Mouse (Mus musculus) G1E-ER4 (cell line): ENCODE results near the gene Napb. TPM values are rescaled to one million over a fixed set of nuclear protein-coding genes. Genes with fewer than 3 reads are reported as not detected.
"Not testable (repeated sequence)": the region's sequence is repeated elsewhere in the genome, so short reads cannot be mapped to it uniquely, and the experiment has no call there.

Experiments used
- GATA1 ChIP-seq: IDR thresholded peaks from one replicate; pipeline ENCODE4 v1.8.0; 2012; ENCODE audit warnings: low read length, inconsistent platforms
- polyA plus RNA-seq: library from polyadenylated mRNA; stranded (reverse); fragments of >175 nt; gene quantifications from 2 replicates; pipeline ENCODE4 v1.2.3, GENCODE M21; 2012

Napb gene
- polyA plus RNA-seq = not detected in 2 replicates

GRCm38 (mm10) chr2:148732327-148733000 lies at the start of gene Napb:
Gene Napb (minus strand): TSS chr2:148732467.
- TF ChIP-seq GATA1 = no peak

- no peak for TF ChIP-seq GATA1
Observed at GRCm38 (mm10) chr2:148781709-148782108, 49.4 kb upstream of the Napb start, which contains the start of gene 8030411F24Rik. Gene 8030411F24Rik (plus strand): TSS chr2:148782009.

DNA sequence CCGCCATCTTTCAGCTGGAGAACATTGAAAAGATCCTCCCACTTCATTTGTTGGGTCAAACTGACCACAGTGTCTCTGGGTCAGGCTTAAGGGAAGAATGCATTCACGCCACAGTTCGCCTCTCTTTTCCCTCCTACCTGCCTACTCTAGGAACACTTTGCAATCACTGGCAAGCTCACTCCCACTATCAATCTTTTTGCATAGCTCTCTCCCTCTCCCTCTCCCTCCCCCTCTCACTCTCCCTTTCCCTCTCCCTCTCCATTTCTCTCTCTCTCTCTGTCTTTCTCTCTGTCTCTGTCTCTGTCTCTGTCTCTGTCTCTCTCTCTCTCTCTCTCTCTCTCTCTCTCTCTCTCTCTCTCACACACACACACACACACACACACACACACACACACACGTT lies 39.1 kb upstream of the Napb start, which contains the start of gene Cst11:
Gene Cst11 (minus strand): TSS at position 101 of the 400 bp plus-strand sequence.
- not testable (repeated sequence) for TF ChIP-seq GATA1

DNA sequence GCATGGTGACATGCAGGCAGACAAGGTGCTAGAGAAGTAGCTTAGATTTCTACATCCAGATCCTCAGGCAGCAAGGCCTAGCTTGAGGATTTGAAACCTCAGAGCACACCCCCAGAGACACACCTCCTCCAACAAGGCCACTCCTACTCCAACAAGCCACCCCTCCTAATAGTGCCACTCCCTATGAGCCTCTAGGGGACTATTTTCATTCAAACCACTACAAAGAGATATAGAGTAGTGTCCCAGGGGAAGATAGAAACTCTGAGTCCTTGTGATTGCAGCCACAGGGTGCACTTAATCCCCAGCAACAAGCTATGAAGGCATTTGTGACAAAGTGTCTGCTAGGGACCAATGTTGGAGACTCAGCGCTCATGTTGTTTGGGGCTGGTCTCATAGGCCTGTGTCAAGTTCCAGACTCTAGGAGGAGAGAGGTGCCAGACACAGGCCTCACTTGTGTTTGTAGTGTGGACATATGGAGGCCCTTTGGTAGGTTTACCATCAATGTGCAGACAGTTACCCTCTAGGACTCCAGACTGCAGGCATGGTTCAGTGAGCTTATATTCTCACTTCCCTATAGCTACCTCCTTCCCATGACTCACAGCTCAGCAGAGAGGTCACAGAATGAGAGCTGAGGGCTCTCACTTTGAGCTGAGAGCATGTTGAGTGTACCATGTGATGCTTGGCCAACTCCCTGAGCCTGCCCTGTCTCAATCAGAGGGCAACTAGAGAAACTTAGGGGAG lies 31.6 kb upstream of the Napb start:
- TF ChIP-seq GATA1 = no peak

- no peak for TF ChIP-seq GATA1
Observed at GRCm38 (mm10) chr2:148754310-148754846, 22.1 kb upstream of the Napb start.

- no peak for TF ChIP-seq GATA1
Observed at GRCm38 (mm10) chr2:148751893-148752813, 19.9 kb upstream of the Napb start.

DNA sequence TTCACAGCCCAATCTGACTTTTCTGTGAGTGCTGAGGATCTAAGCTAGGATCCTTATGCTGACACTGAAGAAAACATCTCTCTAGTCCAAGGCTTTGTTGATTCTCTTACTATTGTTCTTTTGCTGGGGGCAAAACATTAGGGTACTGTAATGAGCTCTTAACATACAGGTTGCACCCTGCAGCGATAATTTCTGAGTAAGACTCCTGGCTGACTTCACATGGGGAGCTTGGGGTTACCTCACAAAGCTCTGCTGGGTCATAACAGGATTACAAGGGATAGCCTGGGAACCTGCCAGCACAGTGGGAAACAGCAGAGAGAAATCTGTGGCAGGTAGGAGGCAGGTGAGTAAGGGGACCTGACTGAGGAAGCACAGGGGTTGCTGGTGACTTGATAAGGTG lies 17.8 kb upstream of the Napb start, which contains the start of gene Cstl1:
Gene Cstl1 (plus strand): TSS at position 301 of the 400 bp plus-strand sequence.
- TF ChIP-seq GATA1 = no peak

- TF ChIP-seq GATA1 = no peak
Observed at GRCm38 (mm10) chr2:148743846-148744407, 11.7 kb upstream of the Napb start.

- TF ChIP-seq GATA1 = no peak
Observed at GRCm38 (mm10) chr2:148743001-148743400, 10.7 kb upstream of the Napb start.

DNA sequence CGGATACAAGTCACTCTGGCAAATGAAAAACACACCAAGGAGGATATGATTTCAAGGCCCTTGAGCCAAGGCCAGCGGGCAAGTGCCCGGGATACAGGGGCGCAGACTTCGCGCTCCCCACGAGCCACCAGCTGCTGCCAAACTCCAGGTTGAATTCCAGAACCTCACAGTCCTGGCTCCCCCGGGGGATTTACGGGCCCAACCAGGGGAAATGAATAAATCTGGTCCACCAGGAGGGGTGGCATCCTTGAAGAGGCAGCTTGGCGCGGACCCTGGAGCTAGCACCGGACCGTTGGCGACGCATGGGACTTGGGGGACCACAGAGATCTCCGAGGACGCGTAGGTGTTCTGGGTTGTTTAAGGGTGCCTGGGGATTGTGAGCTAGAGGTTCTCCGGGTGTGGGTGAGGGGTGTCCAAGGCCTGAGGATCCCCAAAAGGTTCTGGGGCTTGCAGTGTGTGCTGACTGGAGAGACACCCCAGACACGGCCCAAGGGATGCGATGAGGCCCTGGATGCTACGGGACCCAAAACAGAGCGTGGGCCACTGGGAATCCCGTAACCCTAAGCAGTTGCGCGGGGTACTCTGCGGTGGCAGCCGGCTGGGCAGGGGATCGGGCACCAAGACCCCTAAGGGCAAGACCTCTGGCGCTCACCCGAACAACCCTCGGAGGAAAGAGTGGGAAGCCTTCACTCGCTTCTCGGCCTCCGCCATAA lies 497 bp downstream of the Napb start:
- no peak for TF ChIP-seq GATA1

DNA sequence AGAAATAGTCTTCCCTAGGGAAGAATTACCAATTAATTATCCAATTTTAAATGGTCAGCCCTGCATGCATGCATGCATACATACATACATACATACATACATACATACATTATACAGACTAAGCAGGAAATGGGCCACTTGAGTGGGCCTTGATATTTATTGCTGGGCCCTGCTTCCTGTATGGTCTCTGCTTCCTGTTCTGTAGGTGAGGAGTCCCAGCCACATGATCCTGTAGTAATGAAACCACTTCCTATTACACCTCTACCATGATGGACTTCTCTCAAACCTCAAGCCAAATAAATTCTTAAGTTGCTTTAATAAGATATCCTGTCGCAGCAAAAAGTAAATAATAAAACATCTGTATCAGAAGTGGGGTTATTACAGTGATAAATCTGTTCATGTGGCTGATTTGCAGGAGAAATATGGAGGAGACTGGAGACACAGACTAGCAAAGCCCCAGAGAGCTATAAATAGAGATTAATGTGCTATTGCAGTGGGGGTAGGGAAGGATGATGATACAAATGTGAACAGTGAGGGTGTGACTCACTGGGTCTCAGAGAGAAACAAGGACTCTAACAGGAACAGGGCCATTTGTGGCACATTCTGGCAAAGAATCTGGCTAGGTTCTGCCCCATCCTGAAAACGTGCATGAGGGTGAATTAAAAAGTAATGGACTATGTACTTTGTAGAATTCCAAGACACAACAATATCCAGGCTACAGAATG lies 12.8 kb downstream of the Napb start:
- TF ChIP-seq GATA1 = no peak

DNA sequence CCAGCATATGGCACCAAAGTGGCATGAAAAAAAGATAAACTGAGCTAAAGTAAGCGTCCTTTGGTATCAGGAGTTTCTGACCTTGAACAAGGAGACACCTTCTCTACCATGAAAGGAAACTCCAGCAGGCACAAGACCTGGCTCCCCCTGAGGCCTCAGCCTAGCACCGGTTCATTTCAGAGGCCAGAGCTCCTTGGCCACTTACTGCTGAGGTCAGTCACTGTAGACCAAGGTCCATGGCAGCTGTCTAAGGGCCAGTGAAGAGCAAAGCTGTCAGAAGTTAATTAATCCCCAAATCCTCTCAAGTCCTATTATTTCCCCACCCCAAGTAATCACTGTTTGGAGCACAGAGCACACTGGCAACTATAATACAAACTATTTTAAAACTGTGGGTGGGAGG lies 15.2 kb downstream of the Napb start:
- TF ChIP-seq GATA1 = no peak

GRCm38 (mm10) chr2:148712326-148712725 lies 19.9 kb downstream of the Napb start:
- TF ChIP-seq GATA1 = no peak

DNA sequence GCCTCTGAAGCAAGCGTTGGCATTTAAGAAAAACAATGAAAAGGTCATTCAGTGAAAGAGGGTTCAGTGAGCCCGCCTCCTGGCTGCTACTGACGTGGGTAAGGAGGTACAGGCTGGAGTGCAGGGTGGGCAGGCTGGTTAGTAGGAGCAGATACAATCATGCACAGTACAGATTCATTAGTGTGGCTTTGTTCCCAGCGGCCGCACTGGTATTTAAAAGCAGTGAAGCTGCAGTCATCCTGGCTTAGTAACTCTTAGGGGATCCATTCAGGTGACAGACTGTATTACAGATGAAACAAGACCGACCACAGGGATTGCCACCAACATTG lies 25.1 kb downstream of the Napb start:
- TF ChIP-seq GATA1 = no peak
